18 mouse cellular contexts compared by ENCODE assay signal in the genomic region with DNA sequence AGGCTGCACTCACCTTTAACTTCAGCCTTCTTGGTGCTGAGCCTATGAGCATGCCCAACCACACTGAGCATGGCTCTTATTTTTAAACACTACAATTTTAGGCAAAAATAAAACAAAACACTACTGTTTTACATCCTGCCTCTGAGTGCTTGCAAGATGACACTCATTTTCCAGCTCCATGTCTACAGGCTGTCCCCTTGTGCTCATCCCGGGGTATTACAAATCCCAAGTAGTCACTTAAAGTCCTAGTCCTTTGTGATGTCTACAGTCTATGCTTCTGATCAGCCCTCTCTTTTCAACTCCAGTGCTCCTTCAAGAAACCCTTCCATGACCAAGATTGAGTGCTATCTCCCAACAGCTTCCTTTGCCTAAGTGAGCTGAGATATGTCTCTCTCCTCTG. TPM values are rescaled to one million over a fixed set of nuclear protein-coding genes. Genes with fewer than 3 reads are reported as not detected.
A peak's percentile ranks its signal among the peaks of the same experiment; 100 is the strongest.
DNase-seq lines count a peak whose midpoint lies in the region; ATAC-seq and TF ChIP-seq lines count a peak whose summit lies in the region.
"Had no signal": no experiment of that assay in that cellular context is flagged by ENCODE, and none has a peak within 500 bp of the region (broad histone marks: within the 10 kb centered on the region; RNA-seq: fewer than 3 reads in every experiment).

No protein-coding gene starts in this region.

- in situ Hi-C loops in Patski (cut with MboI; ENCODE audit: low pct_unique_long_range_greater_than_20kb): no loop called here

- ATAC-seq in forebrain, postnatal 0 days: no peak
- no peak for ATAC-seq in forebrain, embryonic 14.5 days
- no peak for ATAC-seq in Patski

- 73% methylated on average over 1 of the region's 1 CpGs for WGBS in forebrain, postnatal 0 days
- 79% methylated on average over 1 of the region's 1 CpGs for WGBS in forebrain, embryonic 14.5 days

- no peak overlapping the region for H3K9ac ChIP-seq in forebrain, postnatal 0 days
- H3K9ac ChIP-seq in forebrain, embryonic 14.5 days (ENCODE audit: low read length): no peak overlapping the region
- H3K9ac ChIP-seq: embryonic facial prominence, embryonic 15.5 days; hindbrain, embryonic 15.5 days; kidney, embryonic 15.5 days; midbrain, embryonic 12.5 days had no signal

- POLR2A ChIA-PET in Patski (lab: Charles Lee): no interaction called here

- peaks cover 21% of the 10 kb centered on the region for H3K36me3 ChIP-seq in forebrain, postnatal 0 days (ENCODE audit: insufficient read depth)
- peaks cover 36% of the 10 kb centered on the region for H3K36me3 ChIP-seq in forebrain, embryonic 14.5 days (ENCODE audit: control insufficient read depth, insufficient read depth, low read length)

- CTCF ChIA-PET in Patski (lab: Charles Lee): interaction anchor here (0.9 kb wide), 1 partner anchor 27 kb away, joined by 3 read pairs; no protein-coding TSS in a partner anchor

- no peak for DNase-seq in forebrain, postnatal 0 days
- DNase-seq in forebrain, embryonic 14.5 days (ENCODE audit: low spot score): no peak
- peak; percentile 32 for DNase-seq in layer of hippocampus, adult 11-12 months (ENCODE audit: low spot score)
- no peak for DNase-seq in layer of hippocampus, adult 18-20 months (ENCODE audit: low spot score in 2 of 2)
- peak; percentile 54 for DNase-seq in 3T3-L1 (ENCODE audit: low read depth, low spot score)
- DNase-seq in Patski (ENCODE audit: low read depth, low spot score): no peak
- no peak for DNase-seq in thymus, adult 18-20 months
- DNase-seq in urinary bladder, adult 2 months (ENCODE audit: low spot score): no peak
- DNase-seq: cerebellum, adult 11 months; heart, adult 11 months; liver; thymus, postnatal 25 days had no signal

- no peaks in the 10 kb centered on the region for H3K9me3 ChIP-seq in forebrain, postnatal 0 days (ENCODE audit: low read length)
- no peaks in the 10 kb centered on the region for H3K9me3 ChIP-seq in forebrain, embryonic 14.5 days (replicated peaks; ENCODE audit: control insufficient read depth, low read length)
- H3K9me3 ChIP-seq: embryonic facial prominence, embryonic 15.5 days; G1E; hindbrain, embryonic 15.5 days; kidney, embryonic 15.5 days; midbrain, embryonic 12.5 days had no signal

- H3K27ac ChIP-seq in forebrain, postnatal 0 days (ENCODE audit: low read depth, low read length): no peak overlapping the region
- H3K27ac ChIP-seq in forebrain, embryonic 14.5 days (ENCODE audit: low read depth, low read length): no peak overlapping the region
- H3K27ac ChIP-seq: embryonic facial prominence, embryonic 15.5 days; hindbrain, embryonic 15.5 days; kidney, embryonic 15.5 days; midbrain, embryonic 12.5 days had no signal

- no peak overlapping the region for H3K4me3 ChIP-seq in forebrain, postnatal 0 days (ENCODE audit: low read depth, low read length)
- H3K4me3 ChIP-seq in forebrain, embryonic 14.5 days (ENCODE audit: low read depth, low read length): no peak overlapping the region
- H3K4me3 ChIP-seq: embryonic facial prominence, embryonic 15.5 days; hindbrain, embryonic 15.5 days; kidney, embryonic 15.5 days; midbrain, embryonic 12.5 days; myocyte had no signal

- no peak overlapping the region for H3K4me2 ChIP-seq in forebrain, postnatal 0 days (ENCODE audit: low read depth)
- no peak overlapping the region for H3K4me2 ChIP-seq in forebrain, embryonic 14.5 days (ENCODE audit: low read length)
- H3K4me2 ChIP-seq: embryonic facial prominence, embryonic 15.5 days; hindbrain, embryonic 15.5 days; kidney, embryonic 15.5 days; midbrain, embryonic 12.5 days had no signal

- H3K4me1 ChIP-seq in forebrain, postnatal 0 days (ENCODE audit: insufficient read depth): no peaks in the 10 kb centered on the region
- no peaks in the 10 kb centered on the region for H3K4me1 ChIP-seq in forebrain, embryonic 14.5 days (ENCODE audit: control insufficient read depth, insufficient read depth, low read length)
- H3K4me1 ChIP-seq: hindbrain, embryonic 15.5 days; kidney, embryonic 15.5 days had no signal

- H3K27me3 ChIP-seq in forebrain, postnatal 0 days (ENCODE audit: insufficient read depth, low read length): no peaks in the 10 kb centered on the region
- H3K27me3 ChIP-seq in forebrain, embryonic 14.5 days (replicated peaks; ENCODE audit: control insufficient read depth, insufficient read depth, low read length): no peaks in the 10 kb centered on the region
- H3K27me3 ChIP-seq in Patski: no peaks in the 10 kb centered on the region
- H3K27me3 ChIP-seq: embryonic facial prominence, embryonic 15.5 days; hindbrain, embryonic 15.5 days; kidney, embryonic 15.5 days; midbrain, embryonic 12.5 days had no signal

- peak; percentile 59 for TF ChIP-seq CTCF in forebrain, postnatal 0 days (IDR thresholded peaks at IDR 0.05; ENCODE audit: low read depth)
- peak; percentile 33 for TF ChIP-seq CTCF in Patski (IDR thresholded peaks at IDR 0.05)

RNA-seq across cellular contexts. Expression of a gene that starts 26.0 kb away (rescaled TPM):
- total RNA-seq in forebrain, postnatal 0 days (2014; rRNA removed): 33.3 and 42.7 TPM in 2 replicates
- 31.3 and 37.7 TPM in 2 replicates for polyA plus RNA-seq in forebrain, postnatal 0 days (2015; fragmentation: Nextera tagmentation; extraction: Ambion mirVana)
- 57.3 and 71.4 TPM in 2 replicates for polyA plus RNA-seq in forebrain, embryonic 14.5 days (2014; fragmentation: Nextera tagmentation; extraction: Ambion mirVana)
- 10 to 100 TPM; 88.4 to 89.6 TPM for total RNA-seq in layer of hippocampus, adult 18-20 months (2021)
- polyA plus RNA-seq in Patski (2021): 88.9 TPM
- 94.6 and 103 TPM in 2 replicates for polyA plus RNA-seq in urinary bladder, adult 2 months (2012; rRNA removed)

Comparison
In these comparisons a context has a peak if more than half of its experiments do, and no peak if none do; other contexts are left out.
1. DNase-seq: peak in layer of hippocampus, adult 11-12 months (single experiment) and 3T3-L1 (single experiment); none in forebrain, postnatal 0 days (single experiment), forebrain, embryonic 14.5 days (single experiment), layer of hippocampus, adult 18-20 months (0 of 2), Patski (single experiment), thymus, adult 18-20 months (0 of 2) and urinary bladder, adult 2 months (single experiment).